Mouse (Mus musculus): ENCODE measurements around the gene Trpm4.
"Not testable (repeated sequence)": the region's sequence is repeated elsewhere in the genome, so short reads cannot be mapped to it uniquely, and the experiment has no call there.

The Trpm4 gene

DNA sequence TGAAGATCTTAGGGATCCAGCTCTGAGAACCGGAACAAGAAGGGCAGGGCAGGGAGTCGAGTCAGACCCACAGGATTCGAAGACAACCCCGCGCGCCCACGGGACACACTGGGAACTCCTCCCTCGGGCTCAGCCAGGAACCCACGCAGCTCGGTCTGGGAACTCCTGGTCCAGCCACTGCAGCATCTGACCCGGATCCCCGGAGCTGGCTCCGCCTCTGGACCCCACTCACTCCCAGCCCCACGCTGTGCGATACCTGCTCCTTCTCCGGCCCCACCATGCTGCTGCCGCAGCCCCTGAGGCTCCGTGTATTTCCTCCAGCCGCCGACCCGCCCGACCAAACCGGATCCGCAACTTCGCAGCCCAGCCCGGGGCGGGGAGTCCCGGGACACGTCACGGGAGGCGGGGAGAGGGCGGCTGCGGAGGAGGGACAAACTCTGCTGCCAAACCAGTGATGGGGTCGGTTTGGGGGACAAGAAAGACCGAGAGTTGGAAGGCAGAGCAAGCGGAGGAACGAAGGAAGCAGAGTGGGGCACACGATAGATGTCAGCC lies at the start of gene Trpm4:
Trpm4 (minus strand) TSS at position 350 of the 552 bp plus-strand sequence.
- peak; percentile 92 for DNase-seq

GRCm38 (mm10) chr7:45376057-45376456 lies 42.5 kb upstream of the Trpm4 start:
- DNase-seq, result no peak

DNA sequence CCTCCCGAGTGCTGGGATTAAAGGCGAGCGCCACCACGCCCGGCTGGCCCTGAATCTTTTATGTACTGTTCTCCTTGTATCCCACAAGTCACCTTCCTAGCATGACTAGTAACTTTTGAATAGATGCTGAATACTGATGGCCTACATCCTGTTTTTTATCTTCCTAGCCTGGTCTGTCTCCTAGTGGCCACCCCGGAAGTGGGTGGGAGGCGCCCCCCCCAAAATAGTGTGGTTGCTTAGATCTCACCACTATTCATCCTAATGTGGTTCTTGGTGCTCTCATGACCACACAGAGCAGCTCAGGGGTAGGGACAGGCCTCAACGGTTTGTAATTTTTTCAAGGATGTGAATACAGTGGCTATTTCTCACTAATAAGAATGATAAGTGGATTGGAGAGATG lies 41.0 kb upstream of the Trpm4 start:
- no peak for DNase-seq

DNA sequence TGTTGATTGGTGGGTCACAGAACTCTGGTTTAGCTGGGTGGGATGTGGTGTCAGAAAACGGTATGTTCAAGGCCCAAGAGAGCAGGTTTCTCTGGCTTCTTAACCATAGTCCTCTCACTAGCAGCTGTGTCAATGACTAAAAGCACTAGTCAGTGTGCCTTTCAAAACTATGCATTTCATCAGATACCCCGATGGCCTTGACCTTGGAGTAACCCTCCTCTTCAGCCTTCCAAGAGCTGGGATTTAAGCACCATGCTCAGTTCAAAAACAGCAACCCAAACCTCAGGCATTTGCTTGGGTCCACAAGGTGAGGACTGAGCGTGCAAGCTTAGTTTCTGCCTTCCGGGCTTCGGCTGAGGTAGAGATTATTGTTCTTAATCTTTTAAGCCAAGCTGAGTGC lies 38.8 kb upstream of the Trpm4 start:
- no peak for DNase-seq

GRCm38 (mm10) chr7:45370475-45371311 lies 37.1 kb upstream of the Trpm4 start, which contains the start of gene Lin7b:
Gene Lin7b, minus strand, starts transcription at chr7:45370583.
- DNase-seq, result peak; percentile 92

DNA sequence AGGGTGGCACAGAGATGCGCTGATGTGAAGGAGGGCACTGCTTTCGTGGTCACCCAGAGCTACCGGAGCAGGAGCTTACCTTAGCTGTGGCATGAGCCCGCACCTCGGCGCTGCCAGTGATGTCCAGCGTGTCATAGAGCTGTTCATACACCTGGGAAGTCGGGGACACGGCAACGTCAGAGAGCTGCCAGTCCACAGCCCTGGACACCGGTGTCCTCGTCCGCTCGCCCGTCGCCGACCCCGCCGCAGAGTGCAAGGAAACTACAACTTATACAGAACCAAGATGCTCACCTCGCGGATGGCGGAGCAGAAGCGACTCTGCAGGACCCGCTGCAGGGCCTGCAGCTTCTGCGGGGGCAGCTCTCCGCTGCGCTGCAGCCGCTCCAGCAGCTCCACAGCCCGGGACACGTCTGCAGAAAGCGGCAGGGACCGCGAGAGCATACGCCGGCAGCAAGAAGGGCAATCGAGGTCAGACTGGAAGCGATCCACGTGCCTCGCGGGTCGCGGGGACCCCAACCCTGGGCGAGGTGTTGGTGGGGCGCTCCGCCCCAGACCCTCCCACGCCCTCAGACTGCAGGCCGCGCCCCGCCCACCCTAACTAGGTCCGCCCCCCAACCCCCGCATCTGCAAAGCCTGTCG lies 36.4 kb upstream of the Trpm4 start:
- DNase-seq, result no peak

DNA sequence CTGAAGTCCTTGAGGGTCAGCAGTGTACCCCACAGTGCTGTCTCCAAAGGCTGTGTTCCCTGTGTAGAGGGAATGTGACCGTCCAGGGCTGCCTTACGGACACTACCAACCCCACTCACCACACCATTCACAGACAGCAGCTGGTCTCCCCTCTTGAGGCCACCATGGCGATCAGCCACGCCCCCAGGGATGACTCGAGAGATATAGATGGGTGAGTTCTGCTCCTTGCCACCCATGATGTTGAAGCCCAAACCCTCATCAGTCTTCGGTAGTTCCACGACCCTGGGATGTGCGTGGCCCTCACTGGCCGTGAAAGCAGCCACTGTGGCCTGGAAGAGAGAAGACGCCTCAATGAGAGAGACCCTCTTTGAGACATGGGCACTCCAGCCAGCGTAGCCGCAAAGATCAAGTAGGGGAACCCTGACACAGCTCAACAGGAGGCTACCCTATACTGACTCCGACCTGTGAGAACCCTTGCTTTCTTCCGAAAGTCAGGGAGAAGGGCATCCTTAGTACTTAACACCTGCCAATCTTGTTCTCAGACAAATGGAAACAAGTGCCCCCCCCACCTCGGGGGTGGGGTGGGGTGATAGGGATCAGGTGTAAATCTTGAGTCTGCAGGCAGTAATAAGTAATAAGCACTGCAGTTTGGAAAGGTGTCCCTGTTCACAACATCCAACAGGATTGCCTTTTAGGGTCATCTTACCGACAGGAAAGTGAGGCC lies 35.6 kb upstream of the Trpm4 start:
- no peak for DNase-seq

- DNase-seq, result no peak
These were observed 34.6 kb upstream of the Trpm4 start for GRCm38 (mm10) chr7:45368178-45368577.

DNA sequence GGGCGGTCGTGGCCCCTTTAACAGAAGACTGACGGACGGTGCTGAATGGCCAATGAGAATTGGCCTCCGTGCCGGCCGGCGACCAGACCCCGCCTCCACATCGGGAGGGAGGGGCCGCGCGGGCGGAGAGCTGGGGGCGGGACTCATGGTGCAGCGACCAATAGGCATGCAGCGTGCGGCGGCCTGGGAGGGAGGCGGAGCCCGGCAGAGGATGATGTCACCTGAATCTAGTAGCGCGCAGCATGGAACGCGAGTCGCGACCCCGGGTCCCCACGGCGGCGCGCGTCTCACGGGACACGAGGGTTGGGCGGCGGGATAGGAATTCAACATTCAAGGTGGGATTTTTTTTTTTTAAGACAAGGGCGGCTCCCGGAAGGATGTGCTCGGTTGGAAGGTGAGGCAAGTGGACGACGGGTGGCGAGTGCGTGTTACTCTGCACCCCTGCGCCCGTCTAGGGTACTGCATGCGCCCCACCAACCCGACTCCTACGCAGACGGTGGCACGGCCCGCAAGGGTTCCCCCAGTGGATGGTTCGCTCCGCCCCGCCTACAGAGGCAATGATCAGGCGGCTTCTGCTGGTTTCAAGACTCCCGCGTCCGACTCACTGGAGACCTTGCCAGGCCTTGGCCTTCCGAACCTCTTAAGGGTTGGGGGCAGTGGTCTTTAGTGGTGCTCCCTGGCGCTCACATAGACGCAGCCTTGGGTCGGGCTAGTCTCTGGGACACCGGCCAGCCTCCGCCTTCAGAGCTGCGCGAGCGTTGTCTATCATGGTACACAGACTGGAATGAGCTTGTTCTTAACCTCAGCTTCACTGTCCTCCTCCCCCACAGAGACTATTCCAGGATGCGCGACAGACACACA lies 33.7 kb upstream of the Trpm4 start:
- peak; percentile 97 for DNase-seq

DNA sequence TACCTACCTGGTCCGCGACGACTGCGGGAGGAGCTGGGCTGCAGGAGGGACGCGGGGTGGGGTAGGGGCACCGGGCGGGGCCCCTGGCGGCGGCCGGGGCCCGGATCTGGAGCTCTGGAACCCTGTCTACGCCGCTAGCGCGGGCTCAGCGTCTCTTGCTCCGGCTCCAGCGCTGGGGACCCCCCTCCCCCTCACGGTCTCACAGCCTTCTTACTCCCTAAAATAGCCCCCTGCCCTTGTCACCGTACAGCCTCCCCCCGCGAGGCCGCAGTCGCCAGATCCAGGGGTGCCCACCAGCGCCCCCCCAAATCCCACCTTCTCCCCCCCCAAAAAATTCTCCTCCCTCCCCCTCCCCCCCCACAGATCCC lies 33.1 kb upstream of the Trpm4 start, which contains the start of gene Ppfia3:
Ppfia3 (minus strand) TSS at position 368 of the 368 bp plus-strand sequence.
- no peak for DNase-seq

GRCm38 (mm10) chr7:45365742-45366651 lies 32.4 kb upstream of the Trpm4 start:
- DNase-seq, result peak; percentile 37

GRCm38 (mm10) chr7:45363983-45364382 lies 30.4 kb upstream of the Trpm4 start:
- no peak for DNase-seq

DNA sequence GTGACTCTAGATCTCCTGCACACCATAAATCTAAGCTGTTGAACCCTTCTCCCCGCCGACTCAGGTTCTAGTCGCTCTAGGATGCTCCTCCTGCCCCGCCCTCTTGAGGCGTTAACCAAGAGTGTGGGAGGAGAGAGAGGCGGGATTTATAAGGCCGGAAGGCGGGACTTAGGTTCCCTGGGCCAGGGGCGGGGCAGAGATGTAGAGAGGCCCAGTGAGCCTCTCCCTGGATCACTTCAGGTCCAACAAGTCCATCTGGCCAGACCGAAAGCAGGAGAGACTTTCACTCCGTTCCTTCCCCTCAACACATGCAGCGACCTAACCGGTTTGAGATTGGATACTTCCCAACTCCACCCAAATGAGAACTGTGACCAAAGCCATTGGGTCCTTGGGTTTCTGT lies 29.2 kb upstream of the Trpm4 start:
- peak; percentile 83 for DNase-seq

DNA sequence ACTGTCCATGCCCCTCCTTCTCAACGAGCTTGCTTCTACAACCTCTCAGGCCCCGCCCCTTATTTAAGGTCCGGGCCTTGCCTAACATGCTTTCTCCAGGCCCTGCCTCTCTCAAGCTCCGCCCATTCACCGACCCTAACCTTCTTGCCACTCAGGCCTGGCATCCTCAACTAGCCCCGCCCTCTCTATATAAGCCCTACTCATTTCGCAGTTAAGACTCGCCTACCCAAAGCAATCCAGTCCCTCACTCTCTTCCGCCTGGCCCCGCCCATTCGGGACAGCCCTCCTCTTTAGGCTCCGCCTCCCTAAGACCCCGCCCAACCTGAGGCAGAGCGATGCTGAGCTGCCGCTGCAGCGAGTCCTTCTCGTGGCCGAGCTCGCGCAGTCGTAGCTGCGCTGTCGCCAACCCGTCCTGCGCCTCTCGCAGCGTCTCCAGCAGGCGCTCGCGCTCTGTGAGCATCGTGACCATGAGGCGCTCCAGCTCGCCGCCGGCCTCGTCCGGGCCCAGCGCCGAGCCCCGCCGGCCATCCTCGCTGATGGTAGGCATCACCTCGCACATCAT lies 27.7 kb upstream of the Trpm4 start:
- DNase-seq, result peak; percentile 81

DNA sequence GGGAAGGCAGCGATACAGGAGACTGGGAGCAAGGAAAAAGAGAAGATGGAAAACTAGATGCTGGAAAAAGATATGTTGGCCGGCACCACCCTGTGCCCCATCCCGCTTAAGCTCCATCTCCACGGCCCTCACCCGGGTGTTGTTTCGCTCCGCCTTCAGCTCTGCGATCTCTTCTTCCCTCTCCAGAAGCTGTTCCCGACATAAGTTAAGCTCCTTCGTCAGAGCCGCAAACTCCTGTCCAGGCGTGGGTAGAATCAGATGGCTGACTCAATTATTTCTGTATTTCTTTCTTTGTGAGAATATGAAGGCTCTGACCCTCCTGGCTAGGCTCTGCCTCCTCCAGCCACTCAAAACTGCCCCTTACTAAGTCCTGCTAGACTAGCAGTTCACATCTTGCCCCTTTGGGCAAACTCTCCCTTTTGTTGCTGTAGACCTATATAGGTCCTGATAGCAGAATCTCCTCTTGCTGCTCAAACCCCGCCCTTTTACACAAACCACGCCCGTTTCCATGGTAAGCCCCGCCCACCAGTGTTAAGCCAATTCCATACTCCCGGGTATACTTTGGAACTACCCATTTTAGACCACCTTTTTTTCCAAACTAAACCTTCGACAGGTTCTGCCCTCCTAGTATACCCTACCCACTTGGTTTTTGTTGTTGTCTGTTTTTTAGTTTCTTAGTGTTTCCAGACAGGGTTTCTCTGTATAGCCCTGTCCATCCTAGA lies 27.0 kb upstream of the Trpm4 start:
- no peak for DNase-seq

- DNase-seq, result not testable (repeated sequence)
These were observed 25.5 kb upstream of the Trpm4 start for GRCm38 (mm10) chr7:45359081-45359480.

- no peak for DNase-seq
These were observed 22.5 kb upstream of the Trpm4 start for GRCm38 (mm10) chr7:45356087-45356486.

GRCm38 (mm10) chr7:45355318-45356020 lies 21.9 kb upstream of the Trpm4 start:
- DNase-seq, result no peak

GRCm38 (mm10) chr7:45353041-45353440 lies 19.5 kb upstream of the Trpm4 start:
- no peak for DNase-seq

All from lung, postnatal 36 days (tissue).